Mouse (Mus musculus): ENCODE results near the gene Ppp1r15b. TPM values are rescaled to one million over a fixed set of nuclear protein-coding genes. Genes with fewer than 3 reads are reported as not detected.

Gene Ppp1r15b
- polyA plus RNA-seq, 1 experiment from 2014 or later: 54.4 TPM

- H3K9ac ChIP-seq (ENCODE audit: low read length): no peak overlapping the region
- H3K27ac ChIP-seq (ENCODE audit: low read depth): no peak overlapping the region
- H3K4me2 ChIP-seq (ENCODE audit: low read length): no peak overlapping the region
- H3K36me3 ChIP-seq (ENCODE audit: control insufficient read depth, insufficient read depth, low read length): no peaks in the 10 kb centered on the region
- DNase-seq (ENCODE audit: low spot score): no peak
- WGBS: 53% methylated on average over 4 of the region's 4 CpGs
- peaks cover 37% of the 10 kb centered on the region for H3K27me3 ChIP-seq (replicated peaks; ENCODE audit: control insufficient read depth, insufficient read depth, low read length)
- H3K4me1 ChIP-seq (replicated peaks; ENCODE audit: control insufficient read depth, insufficient read depth, low read length): peaks cover 10% of the 10 kb centered on the region
- no peak for ATAC-seq (replicated peaks; ENCODE audit: low FRiP score, low TSS enrichment, low read depth)
- no peaks in the 10 kb centered on the region for H3K9me3 ChIP-seq (ENCODE audit: control insufficient read depth, low read length)
- H3K4me3 ChIP-seq (ENCODE audit: low read depth, low read length): no peak overlapping the region
Measured at GRCm38 (mm10) chr1:133161559-133161958, 30.6 kb downstream of the Ppp1r15b start.

GRCm38 (mm10) chr1:133162046-133162445 is 31.1 kb downstream of the Ppp1r15b start:
- DNase-seq (ENCODE audit: low spot score) (no peak), ATAC-seq (replicated peaks; ENCODE audit: low FRiP score, low TSS enrichment, low read depth) (no peak)

GRCm38 (mm10) chr1:133162981-133163380 is 32.0 kb downstream of the Ppp1r15b start:
- Histone ChIP-seq H3K27me3 (replicated peaks; ENCODE audit: control insufficient read depth, insufficient read depth, low read length) (peaks cover 42% of the 10 kb centered on the region), H3K4me1 (replicated peaks; ENCODE audit: control insufficient read depth, insufficient read depth, low read length) (peaks cover 10% of the 10 kb centered on the region), H3K27ac (ENCODE audit: low read depth) (no peak overlapping the region), H3K36me3 (ENCODE audit: control insufficient read depth, insufficient read depth, low read length) (no peaks in the 10 kb centered on the region), H3K9me3 (ENCODE audit: control insufficient read depth, low read length) (no peaks in the 10 kb centered on the region), H3K4me2 (ENCODE audit: low read length) (peak overlapping the region; percentile 67), H3K4me3 (ENCODE audit: low read depth, low read length) (peak overlapping the region; percentile 50), H3K9ac (ENCODE audit: low read length) (no peak overlapping the region)
- ATAC-seq (replicated peaks; ENCODE audit: low FRiP score, low TSS enrichment, low read depth) (no peak), DNase-seq (ENCODE audit: low spot score) (no peak)
- WGBS: 34% methylated on average over 8 of the region's 8 CpGs

More at GRCm38 (mm10) chr1:133162046-133162445, 31.1 kb downstream of the Ppp1r15b start:
- no peak overlapping the region for H3K4me3 ChIP-seq (ENCODE audit: low read depth, low read length)
- peaks cover 41% of the 10 kb centered on the region for H3K27me3 ChIP-seq (replicated peaks; ENCODE audit: control insufficient read depth, insufficient read depth, low read length)
- peaks cover 10% of the 10 kb centered on the region for H3K4me1 ChIP-seq (replicated peaks; ENCODE audit: control insufficient read depth, insufficient read depth, low read length)
- WGBS: 59% methylated on average over 10 of the region's 10 CpGs
- no peaks in the 10 kb centered on the region for H3K9me3 ChIP-seq (ENCODE audit: control insufficient read depth, low read length)
- no peak overlapping the region for H3K27ac ChIP-seq (ENCODE audit: low read depth)
- no peaks in the 10 kb centered on the region for H3K36me3 ChIP-seq (ENCODE audit: control insufficient read depth, insufficient read depth, low read length)
- no peak overlapping the region for H3K9ac ChIP-seq (ENCODE audit: low read length)
- H3K4me2 ChIP-seq (ENCODE audit: low read length): no peak overlapping the region

- H3K9ac ChIP-seq (ENCODE audit: low read length): peak within 1 kb of the TSS; percentile 58
- peak within 1 kb of the TSS; percentile 67 for H3K4me2 ChIP-seq (ENCODE audit: low read length)
- ATAC-seq (replicated peaks; ENCODE audit: low FRiP score, low TSS enrichment, low read depth) (peak; percentile 53), DNase-seq (ENCODE audit: low spot score) (peak; percentile 84)
- no peaks in the 10 kb centered on the region for H3K36me3 ChIP-seq (ENCODE audit: control insufficient read depth, insufficient read depth, low read length)
- H3K27ac ChIP-seq (ENCODE audit: low read depth): peak within 1 kb of the TSS; percentile 77
- H3K9me3 ChIP-seq (ENCODE audit: control insufficient read depth, low read length): no peaks in the 10 kb centered on the region
- H3K4me1 ChIP-seq (replicated peaks; ENCODE audit: control insufficient read depth, insufficient read depth, low read length): peaks cover 14% of the 10 kb centered on the region
- peak within 1 kb of the TSS; percentile 50 for H3K4me3 ChIP-seq (ENCODE audit: low read depth, low read length)
- WGBS: 2% methylated on average over 61 of the region's 68 CpGs
- H3K27me3 ChIP-seq (replicated peaks; ENCODE audit: control insufficient read depth, insufficient read depth, low read length): peaks cover 42% of the 10 kb centered on the region
Measured at GRCm38 (mm10) chr1:133163820-133164431, 33.0 kb downstream of the Ppp1r15b start, which contains the start of gene Plekha6. Gene Plekha6, plus strand, starts transcription at chr1:133164210.

GRCm38 (mm10) chr1:133164591-133165011 is 33.7 kb downstream of the Ppp1r15b start:
- Histone ChIP-seq H3K4me3 (ENCODE audit: low read depth, low read length) (peak overlapping the region; percentile 50), H3K4me1 (replicated peaks; ENCODE audit: control insufficient read depth, insufficient read depth, low read length) (peaks cover 14% of the 10 kb centered on the region), H3K27me3 (replicated peaks; ENCODE audit: control insufficient read depth, insufficient read depth, low read length) (peaks cover 42% of the 10 kb centered on the region), H3K9ac (ENCODE audit: low read length) (peak overlapping the region; percentile 58; the same call in 1 of the 2 replicates), H3K27ac (ENCODE audit: low read depth) (peak overlapping the region; percentile 77), H3K9me3 (ENCODE audit: control insufficient read depth, low read length) (no peaks in the 10 kb centered on the region), H3K4me2 (ENCODE audit: low read length) (peak overlapping the region; percentile 67), H3K36me3 (ENCODE audit: control insufficient read depth, insufficient read depth, low read length) (no peaks in the 10 kb centered on the region)
- peak; percentile 80 for DNase-seq (ENCODE audit: low spot score)
- 4% methylated on average over 10 of the region's 10 CpGs for WGBS
- ATAC-seq (replicated peaks; ENCODE audit: low FRiP score, low TSS enrichment, low read depth): peak; percentile 76

GRCm38 (mm10) chr1:133165111-133165510 is 34.2 kb downstream of the Ppp1r15b start:
- Histone ChIP-seq H3K27me3 (replicated peaks; ENCODE audit: control insufficient read depth, insufficient read depth, low read length) (peaks cover 42% of the 10 kb centered on the region), H3K9ac (ENCODE audit: low read length) (no peak overlapping the region), H3K4me3 (ENCODE audit: low read depth, low read length) (peak overlapping the region; percentile 50), H3K4me1 (replicated peaks; ENCODE audit: control insufficient read depth, insufficient read depth, low read length) (peaks cover 14% of the 10 kb centered on the region), H3K36me3 (ENCODE audit: control insufficient read depth, insufficient read depth, low read length) (no peaks in the 10 kb centered on the region), H3K27ac (ENCODE audit: low read depth) (peak overlapping the region; percentile 77; the same call in 1 of the 2 replicates), H3K4me2 (ENCODE audit: low read length) (peak overlapping the region; percentile 67), H3K9me3 (ENCODE audit: control insufficient read depth, low read length) (no peaks in the 10 kb centered on the region)
- no peak for DNase-seq (ENCODE audit: low spot score)
- no peak for ATAC-seq (replicated peaks; ENCODE audit: low FRiP score, low TSS enrichment, low read depth)
- WGBS: 24% methylated on average over 11 of the region's 11 CpGs

GRCm38 (mm10) chr1:133168318-133169060 is 37.5 kb downstream of the Ppp1r15b start:
- DNase-seq (ENCODE audit: low spot score): no peak

GRCm38 (mm10) chr1:133170196-133170595 is 39.3 kb downstream of the Ppp1r15b start:
- ATAC-seq (replicated peaks; ENCODE audit: low FRiP score, low TSS enrichment, low read depth) (no peak), DNase-seq (ENCODE audit: low spot score) (no peak)
- Histone ChIP-seq H3K9me3 (ENCODE audit: control insufficient read depth, low read length) (no peaks in the 10 kb centered on the region), H3K4me2 (ENCODE audit: low read length) (no peak overlapping the region), H3K4me1 (replicated peaks; ENCODE audit: control insufficient read depth, insufficient read depth, low read length) (peaks cover 4% of the 10 kb centered on the region; the same call in 1 of the 2 replicates), H3K36me3 (ENCODE audit: control insufficient read depth, insufficient read depth, low read length) (no peaks in the 10 kb centered on the region), H3K9ac (ENCODE audit: low read length) (no peak overlapping the region), H3K27ac (ENCODE audit: low read depth) (no peak overlapping the region), H3K27me3 (replicated peaks; ENCODE audit: control insufficient read depth, insufficient read depth, low read length) (peaks cover 6% of the 10 kb centered on the region; the same call in 1 of the 2 replicates), H3K4me3 (ENCODE audit: low read depth, low read length) (no peak overlapping the region)
- WGBS: 82% methylated on average over 8 of the region's 8 CpGs

More at GRCm38 (mm10) chr1:133168318-133169060, 37.5 kb downstream of the Ppp1r15b start:
- H3K27ac ChIP-seq (ENCODE audit: low read depth): no peak overlapping the region
- peaks cover 8% of the 10 kb centered on the region for H3K4me1 ChIP-seq (replicated peaks; ENCODE audit: control insufficient read depth, insufficient read depth, low read length)
- H3K27me3 ChIP-seq (replicated peaks; ENCODE audit: control insufficient read depth, insufficient read depth, low read length): peaks cover 19% of the 10 kb centered on the region
- no peak overlapping the region for H3K9ac ChIP-seq (ENCODE audit: low read length)
- no peaks in the 10 kb centered on the region for H3K36me3 ChIP-seq (ENCODE audit: control insufficient read depth, insufficient read depth, low read length)
- 0 out of 2 replicates have a peak overlapping the region, but pooled peaks have one; percentile 14 for H3K4me2 ChIP-seq (ENCODE audit: low read length)
- no peak for ATAC-seq (replicated peaks; ENCODE audit: low FRiP score, low TSS enrichment, low read depth)
- H3K9me3 ChIP-seq (ENCODE audit: control insufficient read depth, low read length): no peaks in the 10 kb centered on the region
- 37% methylated on average over 19 of the region's 19 CpGs for WGBS
- H3K4me3 ChIP-seq (ENCODE audit: low read depth, low read length): no peak overlapping the region

Data from intestine, embryonic 14.5 days (tissue).